Mouse (Mus musculus) urinary bladder, postnatal 14 days (tissue): Measurements from ENCODE around the gene Gm17124.
"Not testable (repeated sequence)": the region's sequence is repeated elsewhere in the genome, so short reads cannot be mapped to it uniquely, and the experiment has no call there.

Experiments
- DNase-seq: peaks from one replicate; pipeline ENCODE4 v3.0.0; 2021; ENCODE audit warnings: low spot score

Gene Gm17124

GRCm38 (mm10) chr14:42599782-42600181 is at the start of gene Gm17124:
Gm17124 (minus strand) TSS chr14:42599882.
- not testable (repeated sequence) for DNase-seq

GRCm38 (mm10) chr14:42641817-42642216 is 42.1 kb upstream of the Gm17124 start, which contains the start of gene Gm3633:
Gm3633 (minus strand) TSS chr14:42641917.
- not testable (repeated sequence) for DNase-seq
